Mouse (Mus musculus) heart, adult 8-10 months (tissue): ENCODE measurements around the gene Thap2. TPM values are rescaled to one million over a fixed set of nuclear protein-coding genes. Genes with fewer than 3 reads are reported as not detected.

ENCODE experiments used
- DNase-seq: peaks from one replicate; pipeline ENCODE4 v3.0.0; 2022; ENCODE audit warnings: low spot score
- total RNA-seq, 4 experiments: library from RNA; stranded (reverse); gene quantifications; 2 replicates each; pipeline ENCODE4 v1.2.4; 2022

Thap2 gene
- 10 to 100 TPM in 1 of 4 experiments, 1 to 10 TPM in 3; 5.2 to 10.6 (median 7.1) TPM for total RNA-seq

DNA sequence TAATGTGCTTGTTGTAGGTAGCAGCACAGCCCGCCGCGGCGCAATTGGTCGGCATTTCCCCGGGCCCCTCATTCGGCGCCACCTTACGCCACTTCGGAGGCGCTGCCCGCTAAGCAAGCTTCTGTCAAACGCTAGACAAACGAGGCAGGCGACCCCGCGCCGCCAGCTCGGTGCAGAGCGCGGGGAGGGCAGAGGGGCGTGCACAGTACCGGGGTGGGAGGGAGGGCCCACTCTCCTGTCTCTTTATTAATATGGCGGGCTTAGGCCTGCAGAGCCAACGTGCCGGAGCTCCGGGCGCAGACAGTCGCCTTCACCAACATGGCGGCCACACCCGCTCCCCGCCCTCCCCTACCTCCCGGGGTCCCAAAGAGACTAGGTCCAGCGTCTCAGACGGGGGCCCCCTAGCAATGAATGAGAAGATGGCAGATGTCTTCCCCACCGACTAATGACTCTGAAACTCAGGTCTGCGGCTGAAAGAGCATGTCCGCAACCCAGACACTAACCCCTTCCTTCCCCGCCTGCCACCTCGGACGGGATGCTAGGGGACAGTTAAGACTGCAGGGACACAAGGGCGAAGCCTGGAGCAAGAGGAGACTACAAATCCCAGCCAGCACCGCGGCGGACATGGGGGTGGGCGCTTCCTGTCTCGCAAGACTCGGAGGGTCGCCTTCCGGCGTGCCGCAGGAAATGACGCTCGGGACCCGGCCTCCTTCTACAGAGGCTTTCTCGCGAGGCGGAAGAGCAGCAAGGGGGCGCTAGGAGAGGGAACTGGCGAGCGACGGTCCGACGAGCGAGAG is at the start of gene Thap2, which contains the start of gene Zfc3h1:
TSS of gene Thap2 (minus strand) at position 223 of the 797 bp plus-strand sequence.
TSS of gene Zfc3h1 (plus strand) at position 739 of the 797 bp plus-strand sequence.
- DNase-seq = peak; percentile 98

- DNase-seq = no peak
Measured at GRCm38 (mm10) chr10:115425351-115425750, 41.1 kb upstream of the Thap2 start.

- DNase-seq = no peak
Measured at GRCm38 (mm10) chr10:115421976-115422375, 37.7 kb upstream of the Thap2 start.

- no peak for DNase-seq
Measured at GRCm38 (mm10) chr10:115414056-115414455, 29.8 kb upstream of the Thap2 start.

DNA sequence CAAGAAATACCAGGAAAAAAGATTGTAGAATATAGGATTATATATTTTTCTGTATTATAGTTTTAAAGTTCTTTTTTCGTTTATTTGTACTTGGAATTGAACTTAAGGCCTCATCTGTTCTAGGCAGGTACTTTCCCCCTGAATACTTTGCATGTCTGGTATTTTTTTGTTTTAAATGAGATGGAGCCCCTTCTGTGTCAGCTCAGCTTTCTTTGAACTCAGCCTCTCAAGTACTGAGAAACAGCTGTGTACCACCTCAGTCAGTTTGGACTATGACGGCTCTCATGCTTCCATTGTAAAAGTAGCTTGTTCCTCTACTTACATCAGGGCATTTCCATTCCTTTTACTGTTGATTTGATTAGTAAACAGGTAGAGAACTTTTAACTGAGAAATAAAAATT is 29.3 kb upstream of the Thap2 start:
- DNase-seq = no peak

DNA sequence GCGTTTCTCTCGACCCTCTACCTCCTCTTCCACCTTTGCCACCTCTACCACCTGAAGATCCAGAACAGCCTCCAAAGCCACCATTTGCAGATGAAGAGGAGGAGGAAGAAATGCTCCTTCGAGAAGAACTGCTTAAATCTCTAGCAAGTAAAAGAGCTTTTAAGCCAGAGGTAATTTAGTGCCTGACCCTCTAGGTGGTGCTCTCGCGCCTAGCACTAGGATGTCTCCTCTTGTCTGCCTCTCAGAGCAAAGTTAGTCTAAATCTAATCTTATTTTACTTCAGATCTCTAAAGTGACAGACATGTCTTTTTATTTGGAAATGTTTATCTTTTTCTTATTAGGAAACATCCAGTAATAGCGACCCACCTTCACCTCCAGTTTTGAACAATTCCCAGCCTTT is 22.1 kb upstream of the Thap2 start:
- peak; percentile 16 for DNase-seq

GRCm38 (mm10) chr10:115391896-115392295 is 7.7 kb upstream of the Thap2 start:
- DNase-seq = no peak

GRCm38 (mm10) chr10:115391076-115391475 is 6.8 kb upstream of the Thap2 start:
- DNase-seq = no peak

GRCm38 (mm10) chr10:115387891-115388290 is 3.6 kb upstream of the Thap2 start:
- no peak for DNase-seq

DNA sequence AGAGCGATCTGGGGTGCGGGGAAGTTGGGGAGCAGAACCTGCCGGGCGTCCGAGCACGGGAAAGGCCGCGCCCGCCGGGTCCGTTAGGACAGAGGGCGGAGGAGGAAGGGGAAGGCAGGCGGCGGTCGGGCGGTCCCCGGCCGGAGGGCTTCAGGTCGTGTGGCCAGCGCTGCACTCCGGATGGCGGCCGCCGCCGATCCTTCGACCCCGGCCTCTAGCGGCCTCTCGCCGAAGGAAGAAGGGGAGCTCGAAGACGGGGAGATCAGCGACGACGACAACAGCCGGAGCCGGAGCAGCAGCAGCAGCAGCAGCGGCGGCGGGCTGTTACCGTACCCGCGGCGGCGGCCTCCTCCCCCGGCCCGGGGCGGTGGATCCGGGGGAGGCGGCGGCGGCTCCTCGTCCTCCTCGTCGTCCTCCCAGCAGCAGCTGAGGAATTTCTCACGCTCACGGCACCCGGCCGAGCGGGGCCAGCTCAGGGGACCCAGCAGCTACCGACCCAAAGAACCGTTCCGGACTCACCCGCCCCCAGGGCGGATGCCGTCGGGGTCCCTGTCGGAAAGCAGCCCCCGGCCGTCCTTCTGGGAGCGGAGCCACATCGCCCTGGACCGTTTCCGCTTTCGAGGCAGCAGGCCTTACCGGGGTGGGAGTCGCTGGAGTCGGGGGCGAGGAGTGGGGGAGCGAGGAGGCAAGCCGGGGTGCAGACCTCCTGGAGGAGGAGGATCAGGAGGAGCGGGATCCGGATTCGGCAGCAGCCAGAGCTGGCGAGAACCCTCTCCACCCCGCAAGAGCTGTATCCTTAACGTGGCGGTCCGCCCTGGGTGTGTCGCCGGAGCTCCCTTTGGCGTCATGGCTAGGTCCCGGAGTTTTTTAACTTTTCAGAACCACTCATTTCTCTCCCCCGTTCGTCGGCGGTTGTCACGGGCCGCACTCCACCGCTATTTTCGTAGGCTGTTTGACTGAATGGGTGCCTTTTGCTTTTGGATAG is 1.1 kb upstream of the Thap2 start:
- peak; percentile 65 for DNase-seq

GRCm38 (mm10) chr10:115383644-115384220 is 511 bp downstream of the Thap2 start:
- DNase-seq = peak; percentile 45

DNA sequence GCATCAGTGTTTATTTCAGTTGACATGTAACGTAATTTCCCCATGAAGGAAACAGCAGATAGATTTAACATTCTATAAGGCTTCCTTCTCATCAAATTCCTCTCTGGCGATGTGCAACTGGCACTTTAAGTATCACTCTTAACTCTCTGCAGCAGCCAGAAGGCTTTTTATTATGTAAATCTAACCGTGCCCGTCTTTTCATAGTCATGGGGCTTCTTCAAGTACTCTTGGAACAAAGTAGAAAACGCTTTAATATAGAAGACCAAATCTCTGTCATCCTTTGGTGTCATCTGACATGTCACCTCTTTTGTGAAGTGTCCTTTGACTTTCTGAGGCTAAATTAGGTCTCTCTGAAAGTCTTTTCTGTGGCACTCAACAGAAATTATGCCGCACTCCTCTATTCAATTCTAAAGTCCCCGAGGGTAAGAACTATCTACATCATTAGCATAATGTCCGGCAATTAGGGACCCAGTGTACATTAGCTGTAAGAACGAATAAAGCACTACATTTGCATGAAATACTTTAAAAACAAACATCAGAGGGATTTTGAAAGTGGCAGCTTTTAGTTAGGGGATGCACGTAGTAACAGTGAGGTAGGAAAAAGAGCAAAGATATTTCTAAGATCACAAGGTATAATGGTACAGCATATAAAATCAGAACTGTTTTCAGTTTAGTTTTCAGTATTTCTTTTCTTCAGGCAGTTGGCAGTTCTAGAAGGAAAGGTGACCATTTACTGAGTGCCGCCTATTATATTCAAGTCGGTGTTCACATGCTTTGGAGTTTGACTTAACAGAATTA is 1.2 kb downstream of the Thap2 start:
- DNase-seq = no peak

DNA sequence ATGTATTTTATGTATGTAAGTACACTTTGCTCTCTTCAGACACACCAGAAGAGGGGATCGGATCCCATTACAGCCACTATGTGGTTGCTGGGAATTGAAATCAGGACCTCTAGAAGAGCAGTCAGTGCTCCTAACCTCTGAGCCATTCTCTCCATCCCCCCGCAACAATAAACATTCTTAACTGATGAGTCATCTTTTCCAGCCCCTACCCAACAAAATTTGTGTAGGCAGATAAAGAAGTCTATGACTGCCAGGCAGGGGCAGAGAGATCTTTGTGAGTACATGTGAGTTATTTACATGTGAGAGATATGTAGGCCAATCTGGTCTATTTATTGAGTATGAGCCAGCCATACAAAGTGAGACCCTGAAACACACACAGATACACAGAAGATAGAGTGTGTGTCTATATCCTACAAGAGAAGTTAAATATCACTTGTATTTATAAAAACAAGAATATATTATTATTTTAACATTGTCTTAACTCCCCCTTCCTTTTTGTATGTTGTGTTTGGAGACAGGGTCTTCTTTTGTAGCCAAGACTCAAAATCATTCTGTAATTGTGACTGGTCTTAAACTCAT is 2.6 kb downstream of the Thap2 start:
- no peak for DNase-seq

DNA sequence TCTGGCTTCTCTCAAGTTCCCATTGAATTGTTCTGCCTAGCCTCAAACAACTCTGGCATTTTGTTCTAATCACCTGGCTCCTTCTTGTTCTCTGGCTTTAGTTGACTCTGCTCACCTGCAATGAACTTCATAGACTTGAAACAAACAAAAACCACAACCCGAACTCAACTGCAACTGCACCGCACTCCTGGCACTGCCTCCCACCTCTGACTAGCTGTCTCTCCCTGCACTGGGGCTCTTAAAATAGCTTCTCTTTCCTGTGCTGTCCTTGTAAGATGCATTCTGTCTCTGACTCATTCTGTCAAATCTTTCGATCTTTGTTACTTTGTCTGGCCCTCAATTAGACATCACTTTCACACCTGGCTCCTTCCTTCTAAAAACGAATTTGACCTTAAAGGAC is 21.1 kb downstream of the Thap2 start:
- no peak for DNase-seq

GRCm38 (mm10) chr10:115362623-115362964 is 21.6 kb downstream of the Thap2 start:
- DNase-seq = no peak

- DNase-seq = peak; percentile 94
Measured at GRCm38 (mm10) chr10:115361840-115362622, 22.2 kb downstream of the Thap2 start, which contains the start of gene Tmem19. Tmem19 (minus strand) TSS chr10:115362501.

DNA sequence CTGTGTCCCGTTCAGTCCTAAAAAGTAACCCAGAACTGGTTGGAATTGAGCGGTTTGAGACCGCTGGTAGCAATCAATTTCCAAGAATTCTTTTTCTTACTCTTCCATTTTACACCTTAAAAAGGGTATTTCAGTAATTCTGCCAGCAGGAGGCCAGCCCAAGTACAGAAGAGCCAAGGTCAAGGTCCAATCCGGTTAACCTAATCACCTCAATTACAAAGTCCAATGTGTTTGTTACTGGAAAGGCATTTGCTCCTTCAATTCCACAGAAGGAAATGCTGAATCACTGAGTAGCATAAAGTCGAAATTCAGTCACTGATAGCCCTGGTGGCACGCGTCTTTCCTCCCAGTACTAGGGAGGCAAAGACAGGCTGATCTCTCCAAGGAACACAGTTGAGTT is 25.2 kb downstream of the Thap2 start:
- no peak for DNase-seq

GRCm38 (mm10) chr10:115358216-115358919 is 25.9 kb downstream of the Thap2 start:
- no peak for DNase-seq

GRCm38 (mm10) chr10:115356106-115356505 is 28.1 kb downstream of the Thap2 start:
- DNase-seq = no peak
